Mouse (Mus musculus) colon, adult 2 months (tissue): Measurements from ENCODE around the gene Cpt1c. TPM values are rescaled to one million over a fixed set of nuclear protein-coding genes. Genes with fewer than 3 reads are reported as not detected.

ENCODE experiments used
- polyA plus RNA-seq: library from polyadenylated mRNA; depleted of rRNA; stranded (reverse); fragments of >200 nt; gene quantifications from 2 replicates; pipeline ENCODE4 v1.2.3, GENCODE M21; 2012; rRNA removed

The Cpt1c gene
- 14.6 and 20.4 TPM in 2 replicates for polyA plus RNA-seq

DNA sequence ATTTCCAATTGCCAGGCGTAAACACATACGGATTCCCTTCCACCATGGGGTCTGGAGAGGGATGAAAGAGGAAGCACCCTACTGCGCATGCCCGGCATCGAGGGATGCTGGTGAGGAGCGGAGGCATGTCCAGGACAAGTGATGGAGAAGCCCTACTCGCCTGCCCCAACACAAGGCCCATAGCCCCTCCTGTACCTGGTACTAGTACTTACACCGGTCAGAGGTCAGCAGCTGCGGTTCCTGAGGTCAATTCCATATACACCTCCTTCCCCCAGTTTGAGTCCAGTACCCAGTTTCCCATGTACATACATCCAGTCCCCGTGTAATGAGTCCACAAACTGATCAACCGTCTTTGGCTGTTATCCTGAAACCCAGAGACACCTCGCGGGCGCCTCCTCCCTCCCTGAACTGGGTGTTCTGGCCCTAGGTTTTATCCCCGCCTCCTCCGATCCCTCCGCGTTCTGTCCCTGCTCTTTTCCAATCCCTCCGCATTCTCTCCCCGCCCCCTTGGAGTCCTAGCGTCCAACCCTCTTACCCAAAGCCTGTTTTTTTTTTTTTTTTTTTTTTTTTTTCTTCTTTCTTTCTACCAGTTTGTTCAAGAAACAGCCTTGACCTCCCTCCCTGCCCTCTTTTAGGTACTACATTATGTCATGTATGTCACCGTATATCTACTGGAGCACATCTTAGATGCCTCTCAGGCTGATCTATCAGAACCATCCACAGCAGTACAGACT is at the start of gene Cpt1c:
Cpt1c (minus strand) TSS at position 469 of the 734 bp plus-strand sequence.

DNA sequence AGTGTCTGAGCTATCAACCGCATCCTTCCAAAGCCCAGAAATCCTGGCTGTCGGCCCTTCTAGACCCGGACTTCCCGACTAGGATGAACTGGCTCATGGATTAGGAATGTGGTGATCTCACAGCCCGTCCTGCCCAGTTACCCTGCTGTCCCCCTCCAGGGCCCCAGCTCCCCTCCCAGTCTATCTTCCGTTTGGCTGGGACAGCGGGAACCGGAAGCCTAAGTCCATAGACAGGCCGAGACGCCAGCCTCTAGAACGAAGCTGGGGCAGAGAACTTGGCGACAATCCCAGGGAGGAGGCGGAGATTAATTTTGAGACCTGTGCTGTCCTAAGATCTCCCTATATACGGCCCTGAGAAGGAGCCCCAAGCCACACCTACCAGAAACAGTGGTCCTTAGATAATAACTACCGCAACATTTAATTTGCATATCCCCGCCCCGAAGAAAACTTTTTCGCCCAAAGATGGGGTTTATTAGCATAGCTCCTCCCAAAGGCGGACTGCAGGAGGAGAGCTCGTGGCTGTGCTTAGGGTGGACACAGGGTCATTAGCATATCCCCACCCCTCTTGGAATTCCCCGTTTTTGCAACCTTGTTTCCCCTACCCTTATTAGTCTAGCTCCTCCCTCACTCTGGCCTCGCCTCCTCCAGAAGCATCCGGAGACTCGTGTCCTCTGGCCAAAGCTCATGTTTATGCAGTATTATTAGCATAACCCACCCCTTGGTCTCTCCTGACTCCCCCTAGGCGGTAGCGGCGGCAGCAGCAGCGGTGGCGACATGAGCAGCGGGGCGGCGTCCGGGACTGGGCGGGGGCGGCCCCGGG is 42.8 kb upstream of the Cpt1c start, which contains the start of gene Rras:
Rras (plus strand) TSS at position 720 of the 820 bp plus-strand sequence.

DNA sequence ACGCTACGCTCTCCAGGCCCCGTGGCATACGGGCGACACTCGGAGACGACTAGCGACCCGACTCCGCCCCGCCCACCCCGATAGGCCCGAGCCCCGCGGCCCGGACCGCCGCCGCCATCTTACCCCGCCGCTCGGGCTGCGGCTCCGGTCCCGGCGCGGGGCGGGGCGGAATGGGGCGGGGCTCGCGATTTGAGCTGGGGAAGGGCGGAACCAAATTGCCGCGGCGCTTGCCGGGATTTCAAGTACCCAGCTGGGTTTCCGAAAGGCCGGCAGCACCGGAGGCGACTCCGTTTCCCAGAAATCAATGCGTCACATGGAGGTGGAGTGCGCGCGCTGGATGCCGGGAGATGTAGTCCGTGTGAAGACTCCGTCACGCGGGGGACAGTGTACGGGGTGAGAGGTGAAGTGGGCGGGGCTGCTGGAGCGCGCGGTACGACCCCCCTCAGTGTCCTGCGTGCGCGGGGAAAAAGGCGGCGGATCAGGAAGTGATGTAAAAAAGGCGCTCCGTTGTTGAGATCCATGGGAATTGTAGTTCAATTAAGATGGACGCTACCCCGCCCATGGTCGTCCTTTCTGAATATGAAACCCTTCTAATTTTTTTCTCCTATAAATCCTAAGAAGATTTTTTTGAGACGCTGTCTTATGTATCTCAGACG is 41.4 kb upstream of the Cpt1c start, which contains the start of gene Scaf1:
Scaf1 (minus strand) TSS at position 407 of the 656 bp plus-strand sequence.

DNA sequence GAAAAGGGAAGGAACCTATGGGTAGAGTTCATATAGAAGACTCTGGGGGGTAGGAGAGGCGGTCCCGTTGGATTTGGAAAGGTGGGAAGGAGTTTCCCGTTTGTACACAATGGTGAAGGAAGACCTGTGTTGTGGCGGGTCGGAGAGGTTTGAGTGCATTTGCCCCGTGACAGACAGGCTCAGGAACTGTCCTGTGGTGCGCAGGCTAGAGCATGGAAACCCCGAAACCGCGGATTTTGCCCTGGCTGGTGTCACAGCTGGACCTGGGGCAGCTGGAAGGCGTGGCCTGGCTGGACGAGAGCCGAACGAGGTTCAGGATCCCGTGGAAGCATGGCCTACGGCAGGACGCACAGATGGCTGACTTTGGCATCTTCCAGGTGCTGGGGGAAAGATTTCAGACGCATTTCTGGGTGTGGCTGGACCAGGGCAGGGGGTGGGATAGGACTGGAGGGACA is 23.9 kb upstream of the Cpt1c start, which contains the start of gene Bcl2l12:
Bcl2l12 (minus strand) TSS at position 212 of the 455 bp plus-strand sequence.

DNA sequence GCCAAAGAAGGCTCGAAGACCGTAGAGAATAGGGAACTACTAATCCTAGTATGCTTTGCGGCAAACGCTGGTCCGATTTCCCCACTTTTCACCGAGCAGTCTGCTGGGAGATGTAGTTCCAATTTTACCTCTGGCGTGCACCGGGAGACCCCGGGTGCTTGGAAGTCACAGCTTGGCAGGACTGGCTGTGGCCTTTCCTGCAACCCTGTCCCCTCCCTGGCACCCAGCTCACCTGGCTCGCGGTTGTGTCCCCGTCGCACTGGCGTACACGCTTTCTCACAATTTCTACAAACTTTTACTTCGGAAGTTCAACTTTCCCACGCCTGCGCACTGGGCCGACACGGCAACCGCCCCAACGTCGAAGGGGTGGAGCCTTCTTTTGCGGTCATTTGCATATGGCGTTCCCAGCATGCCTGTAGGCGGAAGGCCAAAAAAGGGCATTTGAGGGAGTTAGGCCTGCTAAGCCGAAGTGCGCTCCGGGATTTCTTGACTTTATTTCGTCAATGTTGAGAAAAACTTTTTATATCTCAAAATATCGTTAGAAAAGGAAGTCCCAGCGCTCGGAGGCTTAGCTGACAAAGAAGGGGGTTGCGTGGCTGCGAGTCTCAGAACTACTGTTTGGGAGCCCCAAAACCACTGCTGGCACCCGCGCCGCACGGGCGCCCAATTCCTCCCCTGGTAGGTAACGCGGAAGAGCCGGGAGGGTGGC is 22.7 kb upstream of the Cpt1c start, which contains the start of gene Irf3:
Irf3 (plus strand) TSS at position 418 of the 709 bp plus-strand sequence.

DNA sequence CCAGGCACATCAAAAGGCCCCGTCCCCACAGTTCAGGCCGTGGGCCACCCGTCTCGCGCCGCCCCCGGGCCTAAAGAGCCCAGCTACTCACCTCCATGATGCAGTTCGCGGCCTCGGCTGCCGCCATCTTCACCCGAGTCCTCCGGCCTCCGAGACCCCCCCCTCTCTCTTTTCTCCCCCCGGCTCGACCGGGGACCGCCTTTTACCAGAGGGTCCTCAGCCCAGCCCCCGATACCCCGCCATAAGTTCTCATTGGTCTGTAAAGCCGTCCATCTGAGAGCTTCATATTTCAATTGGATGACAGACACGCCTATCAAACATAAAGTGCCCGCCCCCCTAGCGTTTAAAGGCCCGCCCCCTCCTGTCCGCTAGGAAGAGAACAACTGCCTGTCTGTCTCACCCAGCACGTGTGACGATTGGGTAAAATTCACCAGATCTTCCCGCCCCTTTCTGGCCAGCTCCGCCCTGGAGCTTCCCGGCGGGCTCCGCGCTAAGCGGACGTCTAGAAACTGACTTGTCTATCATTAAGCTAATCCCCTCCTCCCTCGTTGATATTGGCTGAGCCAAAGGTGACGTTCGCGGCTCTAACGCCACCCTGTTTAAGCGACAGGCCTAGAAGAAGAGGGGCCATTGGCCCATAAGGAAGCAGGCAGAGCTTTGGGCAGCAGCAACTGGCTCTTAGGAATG is 11.7 kb upstream of the Cpt1c start, which contains the start of gene Prmt1:
Prmt1 (minus strand) TSS at position 377 of the 687 bp plus-strand sequence.

DNA sequence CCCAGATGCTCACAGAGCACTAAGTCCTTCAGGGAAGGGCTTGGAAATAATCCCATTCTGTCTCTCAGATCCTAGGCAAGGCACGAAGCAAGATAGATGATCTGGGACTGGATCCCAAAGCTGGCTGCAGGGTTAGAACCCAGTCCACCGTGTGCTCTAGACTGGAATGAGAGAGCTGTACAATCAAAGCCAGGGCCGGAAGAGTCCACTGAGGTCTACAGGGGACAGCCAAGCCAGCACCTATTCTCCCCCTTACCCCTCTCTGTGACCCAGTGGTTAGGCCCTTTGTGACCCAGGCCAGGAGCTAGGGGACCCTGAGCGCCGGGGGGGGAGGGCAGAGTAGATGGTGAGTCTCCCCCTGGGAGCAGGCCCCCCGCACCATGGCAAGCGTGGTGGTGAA is 31.7 kb downstream of the Cpt1c start, which contains the start of gene Tsks:
Tsks (plus strand) TSS at position 301 of the 400 bp plus-strand sequence.

DNA sequence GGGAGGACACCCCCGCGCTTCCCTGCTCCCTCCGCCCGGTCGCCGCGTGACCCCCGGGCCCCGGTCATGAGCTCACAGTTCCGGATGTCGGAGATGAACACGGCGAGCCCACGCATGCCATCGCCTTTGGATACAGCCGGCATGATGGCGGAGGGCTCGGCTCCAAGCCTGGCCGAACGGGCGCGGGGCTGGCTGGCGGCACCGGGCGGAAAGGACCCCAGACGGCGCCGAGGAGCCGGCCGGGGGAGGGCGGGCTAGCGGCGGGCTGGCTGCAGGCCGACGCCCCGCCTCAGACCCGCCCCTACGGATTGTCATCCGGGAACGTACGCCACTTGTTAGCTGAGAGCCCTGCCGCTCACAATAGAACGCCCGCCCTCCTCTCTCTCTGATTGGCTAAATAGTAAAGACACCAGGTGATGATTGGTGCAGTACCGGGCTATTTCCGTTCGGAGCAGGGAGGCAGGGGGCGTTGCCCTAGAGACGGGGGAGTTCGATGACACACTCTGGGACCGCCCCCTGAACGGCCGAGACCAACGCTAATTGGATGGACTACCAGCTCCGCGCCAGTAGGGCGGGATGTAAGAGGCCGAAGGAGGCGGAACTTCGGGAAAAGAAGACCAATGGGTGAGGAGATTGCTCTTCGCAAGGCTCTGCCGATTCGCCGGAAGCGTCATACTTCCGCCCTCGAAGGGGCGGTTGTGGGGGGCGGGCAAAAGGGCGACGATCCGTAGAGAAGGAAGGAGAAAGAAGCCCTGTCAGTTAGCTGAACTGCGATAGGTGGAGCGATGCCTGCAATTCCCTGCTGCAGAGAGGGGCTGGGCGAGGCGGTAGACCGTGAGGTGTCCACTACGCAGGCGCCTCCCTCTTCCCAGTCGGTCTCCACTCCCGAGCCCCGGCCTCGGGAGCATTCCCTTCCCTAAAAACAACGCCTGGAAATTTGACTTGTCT is 45.2 kb downstream of the Cpt1c start, which contains the start of gene Ap2a1:
Ap2a1 (minus strand) TSS at position 293 of the 948 bp plus-strand sequence.

Other genes with a start within 250 kb of the Cpt1c start
- gene Vrk3, start 226.4 kb downstream of the Cpt1c start, polyA plus RNA-seq: 44.8 and 45.6 TPM in 2 replicates
- gene Zfp473, start 223.8 kb downstream of the Cpt1c start, polyA plus RNA-seq: 0.19 and 0.26 TPM in 2 replicates
- 61.5 and 65.7 TPM in 2 replicates for gene Nup62, start 158.8 kb downstream of the Cpt1c start, polyA plus RNA-seq
- 7.8 and 10.3 TPM in 2 replicates for gene Il4i1, start 158.5 kb downstream of the Cpt1c start, polyA plus RNA-seq
- 85.4 and 120 TPM in 2 replicates for gene Atf5, start 158.2 kb downstream of the Cpt1c start, polyA plus RNA-seq
- 188 and 210 TPM in 2 replicates for gene Akt1s1, start 125.9 kb downstream of the Cpt1c start, polyA plus RNA-seq
- gene Tbc1d17, start 125.8 kb downstream of the Cpt1c start, polyA plus RNA-seq: 71.5 and 99.3 TPM in 2 replicates
- gene Pnkp, start 117.7 kb downstream of the Cpt1c start, polyA plus RNA-seq: 53.4 and 64.9 TPM in 2 replicates
- gene Ptov1, start 105.1 kb downstream of the Cpt1c start, polyA plus RNA-seq: 241 and 272 TPM in 2 replicates
- 304 and 344 TPM in 2 replicates for gene Med25, start 82.1 kb downstream of the Cpt1c start, polyA plus RNA-seq
- 59.1 and 65.3 TPM in 2 replicates for gene Fuz, start 78.8 kb downstream of the Cpt1c start, polyA plus RNA-seq
- 94.2 and 104 TPM in 2 replicates for gene Ap2a1, start 45.4 kb downstream of the Cpt1c start, polyA plus RNA-seq
- not detected in 2 replicates for gene Tsks, start 31.6 kb downstream of the Cpt1c start, polyA plus RNA-seq
- 75.9 and 81.7 TPM in 2 replicates for gene Prmt1, start 11.7 kb upstream of the Cpt1c start, polyA plus RNA-seq
- 114 and 134 TPM in 2 replicates for gene Irf3, start 22.8 kb upstream of the Cpt1c start, polyA plus RNA-seq
- 32.2 and 35.0 TPM in 2 replicates for gene Bcl2l12, start 23.9 kb upstream of the Cpt1c start, polyA plus RNA-seq
- 82.6 and 102 TPM in 2 replicates for gene Scaf1, start 41.5 kb upstream of the Cpt1c start, polyA plus RNA-seq
- 123 and 160 TPM in 2 replicates for gene Rras, start 43.1 kb upstream of the Cpt1c start, polyA plus RNA-seq
- gene Prr12, start 78.0 kb upstream of the Cpt1c start, polyA plus RNA-seq: 7.7 and 10.0 TPM in 2 replicates
- gene Nosip, start 87.6 kb upstream of the Cpt1c start, polyA plus RNA-seq: 98.1 and 100 TPM in 2 replicates
- 140 and 174 TPM in 2 replicates for gene Prrg2, start 87.8 kb upstream of the Cpt1c start, polyA plus RNA-seq
- gene Rcn3, start 117.4 kb upstream of the Cpt1c start, polyA plus RNA-seq: 118 and 163 TPM in 2 replicates
- 83.0 and 96.0 TPM in 2 replicates for gene Fcgrt, start 129.0 kb upstream of the Cpt1c start, polyA plus RNA-seq
- gene Rps11, start 149.6 kb upstream of the Cpt1c start, polyA plus RNA-seq: 149 and 231 TPM in 2 replicates
- 1,458 and 1,702 TPM in 2 replicates for gene Rpl13a, start 153.9 kb upstream of the Cpt1c start, polyA plus RNA-seq
- gene Gm45713, start 161.4 kb upstream of the Cpt1c start, polyA plus RNA-seq: 0.47 and 0.50 TPM in 2 replicates
- 43.2 and 54.5 TPM in 2 replicates for gene Flt3l, start 161.6 kb upstream of the Cpt1c start, polyA plus RNA-seq
- gene Pih1d1, start 179.5 kb upstream of the Cpt1c start, polyA plus RNA-seq: 54.6 and 63.2 TPM in 2 replicates
- 107 and 124 TPM in 2 replicates for gene Aldh16a1, start 179.7 kb upstream of the Cpt1c start, polyA plus RNA-seq
- 0.09 and 0.20 TPM in 2 replicates for gene Slc17a7, start 189.1 kb upstream of the Cpt1c start, polyA plus RNA-seq
- gene Gfy, start 204.7 kb upstream of the Cpt1c start, polyA plus RNA-seq: not detected in 2 replicates
- not detected in 2 replicates for gene Pth2, start 206.1 kb upstream of the Cpt1c start, polyA plus RNA-seq
- gene Ccdc155, start 230.0 kb upstream of the Cpt1c start, polyA plus RNA-seq: 0.05 TPM in 1 of 2 replicates, not detected in the other
- gene Dkkl1, start 237.3 kb upstream of the Cpt1c start, polyA plus RNA-seq: 1.3 and 2.3 TPM in 2 replicates
- gene Tead2, start 240.9 kb upstream of the Cpt1c start, polyA plus RNA-seq: 10.7 and 13.9 TPM in 2 replicates